Mouse (Mus musculus) myocyte (in vitro differentiated cells): ENCODE measurements around the gene Ulk4.

Source experiments
- E2F4 ChIP-seq: IDR thresholded peaks from one replicate; pipeline ENCODE4 v1.6.1; 2011; ENCODE audit warnings: mild to moderate bottlenecking, control low read depth, moderate library complexity; ENCODE audit not compliant: insufficient read depth
- MAX ChIP-seq: IDR thresholded peaks from one replicate; pipeline ENCODE4 v1.6.1; 2011; ENCODE audit warnings: low read depth, mild to moderate bottlenecking, control low read depth
- MYOG ChIP-seq, 3 experiments: IDR thresholded peaks; one replicate each; pipeline ENCODE4 v1.6.1; 2011; ENCODE audit warnings: control low read depth in 2 of 3, low read depth in 2 of 3, mild to moderate bottlenecking in 2 of 3; ENCODE audit not compliant: insufficient read length in 2 of 3, control insufficient read depth in 1 of 3, insufficient read depth in 1 of 3
- POLR2A ChIP-seq: IDR thresholded peaks from one replicate; pipeline ENCODE4 v1.6.1; 2011; ENCODE audit warnings: low read depth, mild to moderate bottlenecking, control low read depth, moderate library complexity; ENCODE audit not compliant: insufficient read length
- REST ChIP-seq: IDR thresholded peaks from one replicate; pipeline ENCODE4 v1.6.1; 2011; ENCODE audit warnings: mild to moderate bottlenecking, control low read depth, moderate library complexity; ENCODE audit not compliant: insufficient read depth, insufficient read length
- TCF3 ChIP-seq: IDR thresholded peaks from one replicate; pipeline ENCODE4 v1.6.1; 2011; ENCODE audit warnings: low read depth, control low read depth; ENCODE audit not compliant: insufficient read length
- USF1 ChIP-seq: IDR thresholded peaks from one replicate; pipeline ENCODE4 v1.6.1; 2011; ENCODE audit warnings: low read depth, mild to moderate bottlenecking, control low read depth, moderate library complexity

DNA sequence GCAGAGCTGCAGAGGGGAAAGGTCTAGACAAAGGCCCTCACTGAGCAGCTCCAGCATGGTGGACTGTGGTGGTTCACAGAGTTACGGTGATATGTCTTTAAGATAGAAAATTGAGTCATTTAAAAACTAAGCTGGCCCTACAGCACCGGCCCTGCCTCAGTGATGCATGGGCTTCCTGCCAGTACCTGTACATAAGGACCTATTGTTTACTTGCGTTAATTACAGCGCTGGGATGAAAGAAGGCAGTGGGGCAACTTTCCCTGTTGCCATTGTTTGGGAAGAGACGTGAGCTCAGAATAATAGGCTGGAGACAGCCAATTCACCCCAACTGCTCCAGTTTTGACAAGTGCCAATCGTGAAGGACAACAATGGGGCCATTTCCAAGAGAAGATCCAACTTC is 344.6 kb downstream of the Ulk4 start:
- TF ChIP-seq POLR2A = no peak
- TF ChIP-seq USF1 = no peak
- no peak for TF ChIP-seq E2F4
- TF ChIP-seq MYOG (IDR thresholded peaks at IDR 0.05; ENCODE audit: control insufficient read depth in 1 of 3, insufficient read depth in 1 of 3, insufficient read length in 2 of 3, low read depth in 2 of 3) = no peak
- TF ChIP-seq TCF3 = no peak
- TF ChIP-seq MAX = no peak
- TF ChIP-seq REST = no peak
